Mouse (Mus musculus) cerebellum, adult 2 months (tissue): ENCODE results near the gene Grk4.
A peak's percentile ranks its signal among the peaks of the same experiment; 100 is the strongest.

ENCODE experiments used
- CTCF ChIP-seq: fragments of 200-500 bp; IDR thresholded peaks from 2 replicates; pipeline ENCODE4 v1.5.1; 2011; ENCODE audit warnings: low read depth, mild to moderate bottlenecking, control low read depth, low read length, moderate library complexity, borderline replicate concordance; ENCODE audit not compliant: insufficient read depth
- POLR2A ChIP-seq: fragments of 200-500 bp; IDR thresholded peaks from 2 replicates; pipeline ENCODE4 v1.6.1; 2011; ENCODE audit warnings: low read length, control low read depth, borderline replicate concordance; ENCODE audit not compliant: insufficient read depth

GRCm38 (mm10) chr5:34761934-34762611 is 101.9 kb downstream of the Grk4 start:
- TF ChIP-seq CTCF = no peak
- peak; percentile 35; the same call in 1 of the 2 replicates for TF ChIP-seq POLR2A
